Mouse (Mus musculus) heart, postnatal 0 days (tissue): ENCODE measurements at regions not wholly inside any gene's neighbourhood (a gene's known extent, or its start where the extent isn't known, plus 50 kb on each side); places are given as distances from the start of the nearest gene placed in this dataset.

Source experiments
- CTCF ChIP-seq: IDR thresholded peaks from 2 replicates; pipeline ENCODE4 v1.5.1; 2016; ENCODE audit warnings: antibody characterized with exemption, control low read depth, low read depth
- EP300 ChIP-seq: IDR thresholded peaks from 2 replicates; pipeline ENCODE4 v1.6.1; 2016; ENCODE audit warnings: antibody characterized with exemption, low read depth

- no peak for TF ChIP-seq CTCF
- TF ChIP-seq EP300 = no peak
These were observed 286.4 kb downstream of the Dhx35 start for GRCm38 (mm10) chr2:159080784-159081544.
